Mouse (Mus musculus) limb, embryonic 15.5 days (tissue): ENCODE results near the gene Gpat3. TPM values are rescaled to one million over a fixed set of nuclear protein-coding genes. Genes with fewer than 3 reads are reported as not detected.

ENCODE experiments used
- ATAC-seq: fragments of 200-750 bp; cut with Nextera tagmentation; 2 replicates; pipeline ENCODE4 v1.8.0; 2017; ENCODE audit warnings: low read depth, moderate TSS enrichment; ENCODE audit not compliant: insufficient number of reproducible peaks, low FRiP score, low TSS enrichment
- H3K27ac ChIP-seq: fragments of 300-500 bp; sonication (generic); 2 replicates; pipeline ENCODE4 v1.5.1; 2015; ENCODE audit warnings: moderate library complexity, mild to moderate bottlenecking, inconsistent platforms
- H3K27me3 ChIP-seq: fragments of 300-500 bp; sonication (generic); 2 replicates; pipeline ENCODE4 v1.6.1; 2015; ENCODE audit warnings: inconsistent platforms
- H3K36me3 ChIP-seq: fragments of 300-500 bp; sonication (generic); 2 replicates; pipeline ENCODE4 v1.6.1; 2015; ENCODE audit warnings: inconsistent platforms
- H3K4me1 ChIP-seq: fragments of 300-500 bp; sonication (generic); 2 replicates; pipeline ENCODE4 v1.6.1; 2015; ENCODE audit warnings: inconsistent platforms
- H3K4me2 ChIP-seq: fragments of 300-500 bp; sonication (generic); 2 replicates; pipeline ENCODE4 v1.6.1; 2015; ENCODE audit warnings: mild to moderate bottlenecking, inconsistent platforms
- H3K4me3 ChIP-seq: fragments of 300-500 bp; sonication (generic); 2 replicates; pipeline ENCODE4 v1.5.1; 2015; ENCODE audit warnings: mild to moderate bottlenecking, inconsistent platforms
- H3K9ac ChIP-seq: fragments of 300-500 bp; sonication (generic); 2 replicates; pipeline ENCODE4 v1.6.1; 2015; ENCODE audit warnings: inconsistent platforms
- H3K9me3 ChIP-seq: fragments of 300-500 bp; sonication (generic); 2 replicates; pipeline ENCODE4 v1.6.1; 2016; ENCODE audit warnings: inconsistent platforms
- WGBS: fragments of 180-500 bp; shearing (Covaris S2); methylation state at CpG from one replicate; pipeline ENCODE4 v1.1.7; 2015; 5-methylcytosine and 5-hydroxymethylcytosine counted together
- polyA plus RNA-seq: library from polyadenylated mRNA; unstranded; fragments of >200 nt; fragmentation: Nextera tagmentation; extraction: Ambion mirVana; gene quantifications from 2 replicates; pipeline ENCODE4 v1.2.1, GENCODE M21; 2015

Gpat3 gene
- polyA plus RNA-seq, 1 experiment from 2014 or later, result 2.0 TPM

GRCm38 (mm10) chr5:100863091-100863490 lies 17.6 kb downstream of the Gpat3 start:
- WGBS, result 90% methylated on average over 2 of the region's 2 CpGs
- H3K4me3 ChIP-seq, result no peak overlapping the region
- H3K4me2 ChIP-seq, result no peak overlapping the region
- H3K9ac ChIP-seq, result no peak overlapping the region
- no peaks in the 10 kb centered on the region for H3K36me3 ChIP-seq
- H3K27me3 ChIP-seq, result no peaks in the 10 kb centered on the region
- H3K4me1 ChIP-seq, result no peaks in the 10 kb centered on the region
- H3K27ac ChIP-seq, result no peak overlapping the region
- no peaks in the 10 kb centered on the region for H3K9me3 ChIP-seq
- no peak for ATAC-seq

- no peak overlapping the region for H3K27ac ChIP-seq
- no peak overlapping the region for H3K4me2 ChIP-seq
- no peaks in the 10 kb centered on the region for H3K9me3 ChIP-seq
- H3K36me3 ChIP-seq, result no peaks in the 10 kb centered on the region
- 80% methylated on average over 6 of the region's 6 CpGs for WGBS
- no peaks in the 10 kb centered on the region for H3K27me3 ChIP-seq
- no peak for ATAC-seq
- no peak overlapping the region for H3K4me3 ChIP-seq
- H3K9ac ChIP-seq, result no peak overlapping the region
- no peaks in the 10 kb centered on the region for H3K4me1 ChIP-seq
These were observed 18.9 kb downstream of the Gpat3 start for GRCm38 (mm10) chr5:100864438-100864837.

- Histone ChIP-seq H3K9me3 (no peaks in the 10 kb centered on the region), H3K4me2 (no peak overlapping the region), H3K9ac (no peak overlapping the region), H3K27me3 (no peaks in the 10 kb centered on the region), H3K4me1 (no peaks in the 10 kb centered on the region), H3K36me3 (no peaks in the 10 kb centered on the region), H3K4me3 (no peak overlapping the region), H3K27ac (no peak overlapping the region)
- ATAC-seq, result no peak
- WGBS, result 20% methylated on average over 2 of the region's 2 CpGs
These were observed 20.7 kb downstream of the Gpat3 start for GRCm38 (mm10) chr5:100866183-100866582.

GRCm38 (mm10) chr5:100869197-100869895 lies 23.8 kb downstream of the Gpat3 start:
- 61% methylated on average over 4 of the region's 4 CpGs for WGBS

GRCm38 (mm10) chr5:100871987-100872386 lies 26.5 kb downstream of the Gpat3 start:
- ATAC-seq, result no peak
- H3K9me3 ChIP-seq, result no peaks in the 10 kb centered on the region
- H3K36me3 ChIP-seq, result no peaks in the 10 kb centered on the region
- no peak overlapping the region for H3K4me3 ChIP-seq
- no peak overlapping the region for H3K9ac ChIP-seq
- no peak overlapping the region for H3K27ac ChIP-seq
- no peak overlapping the region for H3K4me2 ChIP-seq
- H3K4me1 ChIP-seq, result no peaks in the 10 kb centered on the region
- H3K27me3 ChIP-seq, result no peaks in the 10 kb centered on the region
- WGBS, result 89% methylated on average over 8 of the region's 8 CpGs

More at GRCm38 (mm10) chr5:100869197-100869895, 23.8 kb downstream of the Gpat3 start:
- Histone ChIP-seq H3K4me2 (no peak overlapping the region), H3K27me3 (no peaks in the 10 kb centered on the region), H3K27ac (no peak overlapping the region), H3K9me3 (no peaks in the 10 kb centered on the region), H3K4me3 (no peak overlapping the region), H3K9ac (no peak overlapping the region), H3K36me3 (no peaks in the 10 kb centered on the region), H3K4me1 (no peaks in the 10 kb centered on the region)
- ATAC-seq, result no peak

GRCm38 (mm10) chr5:100874721-100875120 lies 29.2 kb downstream of the Gpat3 start:
- ATAC-seq, result no peak
- no peak overlapping the region for H3K4me3 ChIP-seq
- no peak overlapping the region for H3K27ac ChIP-seq
- no peak overlapping the region for H3K9ac ChIP-seq
- no peaks in the 10 kb centered on the region for H3K9me3 ChIP-seq
- WGBS, result 73% methylated on average over 7 of the region's 7 CpGs
- H3K4me1 ChIP-seq, result no peaks in the 10 kb centered on the region
- no peaks in the 10 kb centered on the region for H3K27me3 ChIP-seq
- H3K36me3 ChIP-seq, result no peaks in the 10 kb centered on the region
- H3K4me2 ChIP-seq, result no peak overlapping the region

GRCm38 (mm10) chr5:100875180-100875579 lies 29.7 kb downstream of the Gpat3 start:
- H3K9ac ChIP-seq, result no peak overlapping the region
- ATAC-seq, result no peak
- no peak overlapping the region for H3K4me3 ChIP-seq
- H3K27ac ChIP-seq, result no peak overlapping the region
- H3K4me2 ChIP-seq, result no peak overlapping the region
- no peaks in the 10 kb centered on the region for H3K36me3 ChIP-seq
- H3K27me3 ChIP-seq, result no peaks in the 10 kb centered on the region
- H3K4me1 ChIP-seq, result no peaks in the 10 kb centered on the region
- no peaks in the 10 kb centered on the region for H3K9me3 ChIP-seq
- 72% methylated on average over 10 of the region's 10 CpGs for WGBS

GRCm38 (mm10) chr5:100877021-100877420 lies 31.5 kb downstream of the Gpat3 start:
- H3K36me3 ChIP-seq, result no peaks in the 10 kb centered on the region
- H3K9me3 ChIP-seq, result no peaks in the 10 kb centered on the region
- no peak overlapping the region for H3K27ac ChIP-seq
- no peak overlapping the region for H3K4me3 ChIP-seq
- H3K4me2 ChIP-seq, result no peak overlapping the region
- no peaks in the 10 kb centered on the region for H3K4me1 ChIP-seq
- ATAC-seq, result no peak
- H3K27me3 ChIP-seq, result no peaks in the 10 kb centered on the region
- no peak overlapping the region for H3K9ac ChIP-seq

- WGBS, result 85% methylated on average over 6 of the region's 6 CpGs
- H3K4me1 ChIP-seq, result no peaks in the 10 kb centered on the region
- no peak for ATAC-seq
- no peaks in the 10 kb centered on the region for H3K9me3 ChIP-seq
- H3K4me3 ChIP-seq, result no peak overlapping the region
- no peak overlapping the region for H3K27ac ChIP-seq
- no peak overlapping the region for H3K9ac ChIP-seq
- H3K27me3 ChIP-seq, result no peaks in the 10 kb centered on the region
- H3K4me2 ChIP-seq, result no peak overlapping the region
- H3K36me3 ChIP-seq, result no peaks in the 10 kb centered on the region
These were observed 39.7 kb downstream of the Gpat3 start for GRCm38 (mm10) chr5:100885216-100885615.

- 66% methylated on average over 7 of the region's 7 CpGs for WGBS
These were observed 40.9 kb downstream of the Gpat3 start for GRCm38 (mm10) chr5:100886331-100886988.

GRCm38 (mm10) chr5:100896199-100896598 lies 50.7 kb downstream of the Gpat3 start:
- no peak overlapping the region for H3K4me3 ChIP-seq
- H3K27ac ChIP-seq, result no peak overlapping the region
- H3K36me3 ChIP-seq, result no peaks in the 10 kb centered on the region
- H3K4me1 ChIP-seq, result 0 out of 2 replicates have a peak, but pooled peaks cover 3% of the 10 kb centered on the region
- no peaks in the 10 kb centered on the region for H3K9me3 ChIP-seq
- WGBS, result 66% methylated on average over 10 of the region's 10 CpGs
- no peak overlapping the region for H3K4me2 ChIP-seq
- H3K27me3 ChIP-seq, result no peaks in the 10 kb centered on the region
- ATAC-seq, result no peak
- no peak overlapping the region for H3K9ac ChIP-seq

More at GRCm38 (mm10) chr5:100886331-100886988, 40.9 kb downstream of the Gpat3 start:
- Histone ChIP-seq H3K4me2 (no peak overlapping the region), H3K27me3 (no peaks in the 10 kb centered on the region), H3K9ac (no peak overlapping the region), H3K4me1 (no peaks in the 10 kb centered on the region), H3K27ac (no peak overlapping the region), H3K9me3 (no peaks in the 10 kb centered on the region), H3K36me3 (no peaks in the 10 kb centered on the region), H3K4me3 (no peak overlapping the region)
- ATAC-seq, result no peak

- H3K4me3 ChIP-seq, result no peak overlapping the region
- 0 out of 2 replicates have a peak, but pooled peaks have one; percentile 40 for ATAC-seq
- no peak overlapping the region for H3K4me2 ChIP-seq
- WGBS, result 67% methylated on average over 11 of the region's 11 CpGs
- no peaks in the 10 kb centered on the region for H3K36me3 ChIP-seq
- no peaks in the 10 kb centered on the region for H3K9me3 ChIP-seq
- no peak overlapping the region for H3K27ac ChIP-seq
- no peak overlapping the region for H3K9ac ChIP-seq
- H3K27me3 ChIP-seq, result no peaks in the 10 kb centered on the region
- H3K4me1 ChIP-seq, result 0 out of 2 replicates have a peak, but pooled peaks cover 5% of the 10 kb centered on the region
These were observed 54.4 kb downstream of the Gpat3 start for GRCm38 (mm10) chr5:100899745-100900489.
